12 mouse cellular contexts compared by ENCODE assay signal in genomic region chr11:49061865-49062264, GRCm38 (mm10). TPM values are rescaled to one million over a fixed set of nuclear protein-coding genes. Genes with fewer than 3 reads are reported as not detected.
"Had no signal": no experiment of that assay in that cellular context is flagged by ENCODE, and none has a peak within 500 bp of the region (broad histone marks: within the 10 kb centered on the region; RNA-seq: fewer than 3 reads in every experiment).

No protein-coding gene starts in this region.

RNA-seq across cellular contexts. Expression of gene Tgtp2, which starts 2.1 kb away (rescaled TPM):
- polyA plus RNA-seq: kidney, embryonic 14.5 days; limb, embryonic 12.5 days; midbrain, embryonic 16.5 days; neural tube, embryonic 14.5 days had no signal

RNA-seq across cellular contexts. Expression of gene Ifi47, which starts 14.5 kb away (rescaled TPM):
- polyA plus RNA-seq: neural tube, embryonic 14.5 days had no signal

RNA-seq across cellular contexts. Expression of gene Olfr1396, which starts 52.8 kb away (rescaled TPM):
- total RNA-seq: layer of hippocampus, adult 2 months; layer of hippocampus, postnatal 10 days; left cerebral cortex, postnatal 36 days had no signal
- polyA plus RNA-seq: kidney, embryonic 14.5 days; limb, embryonic 12.5 days; liver, embryonic 14.5 days; lung, postnatal 0 days; midbrain, embryonic 12.5 days; midbrain, embryonic 16.5 days; neural tube, embryonic 14.5 days; stomach, embryonic 15.5 days; testis, adult 2 months had no signal
